Mouse (Mus musculus): ENCODE measurements around the gene Dock9. TPM values are rescaled to one million over a fixed set of nuclear protein-coding genes. Genes with fewer than 3 reads are reported as not detected.

Dock9 gene
- total and polyA plus RNA-seq, 3 experiments: 9.3 to 12.2 (median 10.3) TPM

DNA sequence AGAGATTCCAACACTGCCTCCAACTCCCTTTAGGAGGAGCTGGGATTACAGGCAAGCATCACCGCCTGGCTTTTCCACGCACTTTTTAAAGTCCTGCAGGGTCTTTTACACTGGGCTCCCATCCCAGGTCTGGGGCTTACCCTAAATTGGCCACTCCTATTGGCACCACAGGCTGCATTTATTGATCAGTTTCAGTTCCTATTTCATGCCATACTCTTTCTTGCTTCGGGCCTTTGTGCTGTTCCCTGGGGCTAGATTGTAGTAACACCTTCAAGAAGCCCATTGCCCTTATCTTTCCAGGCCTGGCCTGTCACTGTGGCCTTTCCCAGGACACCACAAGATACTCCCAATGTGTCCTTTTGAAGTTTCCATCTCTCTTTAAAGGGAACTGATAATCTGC is 18.0 kb downstream of the Dock9 start:
- dilution Hi-C loops (cut with MboI; ENCODE audit: extremely low pct_ligation_motif_present, extremely low pct_unique_long_range_greater_than_20kb, low sequenced_read_pairs) (no loop called here), in situ Hi-C loops (cut with MboI; ENCODE audit: low pct_ligation_motif_present, low pct_unique_long_range_greater_than_20kb, low sequenced_read_pairs) (no loop called here)
- Histone ChIP-seq H3K79me2 (replicated peaks; ENCODE audit: control insufficient read depth, extremely low read depth, insufficient read depth, poor library complexity, severe bottlenecking) (no peaks in the 10 kb centered on the region), H3K27ac (ENCODE audit: insufficient read depth, low read depth) (no peak overlapping the region), H3K4me1 (ENCODE audit: control insufficient read depth in 1 of 2, insufficient read depth in 2 of 2) (peaks cover 2 to 50% of the 10 kb centered on the region in 2 experiments; a peak in 3 of 4 replicates), H3K4me3 (replicated peaks in 1 of 3; ENCODE audit: low read depth in 2 of 3, low read length in 2 of 3, poor library complexity in 1 of 3) (no peak overlapping the region), H3K36me3 (replicated peaks in 1 of 2; ENCODE audit: control insufficient read depth in 1 of 2, insufficient read depth in 1 of 2, low read length in 1 of 2) (peaks cover 0 to 18% of the 10 kb centered on the region in 2 experiments), H3K4me2 (ENCODE audit: insufficient read depth, low read depth, poor library complexity, severe bottlenecking) (no peak overlapping the region), H3K9me3 (replicated peaks; ENCODE audit: low read length) (no peaks in the 10 kb centered on the region), H3K27me3 (replicated peaks) (no peaks in the 10 kb centered on the region), H3K9ac (ENCODE audit: insufficient read depth, low read depth) (no peak overlapping the region)
- DNase-seq (ENCODE audit: extremely low read depth): peak; percentile 49
- no peak for TF ChIP-seq RAD21 (IDR thresholded peaks at IDR 0.05; ENCODE audit: low read depth, low read length)
- TF ChIP-seq CHD1 (IDR thresholded peaks at IDR 0.05; ENCODE audit: low read depth, low read length): no peak
- 0 out of 2 replicates have a peak, but pooled peaks have one; percentile 60 for TF ChIP-seq RCOR1 (conservative IDR thresholded peaks at IDR 0.05; ENCODE audit: low read depth, low read length)
- no peak for TF ChIP-seq SMC3 (IDR thresholded peaks at IDR 0.05; ENCODE audit: low read depth, low read length)
- 0 out of 2 replicates have a peak, but pooled peaks have one; percentile 24 for TF ChIP-seq TBP (conservative IDR thresholded peaks at IDR 0.05; ENCODE audit: low read depth, low read length)
- TF ChIP-seq HCFC1 (IDR thresholded peaks at IDR 0.05; ENCODE audit: low read depth, low read length): no peak
- 0 out of 2 replicates have a peak, but pooled peaks have one; percentile 23 for TF ChIP-seq MAZ (IDR thresholded peaks at IDR 0.05; ENCODE audit: low read depth, low read length)
- no peak for TF ChIP-seq ZC3H11A (IDR thresholded peaks at IDR 0.05; ENCODE audit: low read depth, low read length)
- TF ChIP-seq EP300 (IDR thresholded peaks at IDR 0.05; ENCODE audit: low read length): peak; percentile 86
- TF ChIP-seq KAT2A (IDR thresholded peaks at IDR 0.05; ENCODE audit: insufficient replicate concordance, low read length): no peak
- no peak for TF ChIP-seq USF1 (IDR thresholded peaks at IDR 0.05; ENCODE audit: low read depth, low read length)
- peak; percentile 41; the same call in 1 of the 2 replicates for TF ChIP-seq SIN3A (IDR thresholded peaks at IDR 0.05; ENCODE audit: low read length)
- 0 out of 2 replicates have a peak, but pooled peaks have one; percentile 15 for TF ChIP-seq TCF12 (IDR thresholded peaks at IDR 0.05; ENCODE audit: low read depth, low read length)
- no peak for TF ChIP-seq CTCF (conservative IDR thresholded peaks at IDR 0.05 in 1 of 2, IDR thresholded peaks at IDR 0.05 in 1 of 2; ENCODE audit: low read depth in 2 of 2, low read length in 2 of 2)
- 0 out of 2 replicates have a peak, but pooled peaks have one; percentile 39 for TF ChIP-seq MEF2A (IDR thresholded peaks at IDR 0.05; ENCODE audit: borderline replicate concordance, low read depth, low read length)
- 0 out of 2 replicates have a peak, but pooled peaks have one; percentile 15 for TF ChIP-seq BHLHE40 (IDR thresholded peaks at IDR 0.05; ENCODE audit: low read depth, low read length)
- TF ChIP-seq JUND (conservative IDR thresholded peaks at IDR 0.05; ENCODE audit: low read depth, low read length): no peak
- TF ChIP-seq POLR2A (IDR thresholded peaks at IDR 0.05; ENCODE audit: low read depth, low read length): no peak
- peak; percentile 98 for TF ChIP-seq IRF4 (IDR thresholded peaks at IDR 0.05; ENCODE audit: low read depth, low read length)
- TF ChIP-seq E2F4 (IDR thresholded peaks at IDR 0.05; ENCODE audit: insufficient replicate concordance, low read depth, low read length): no peak

DNA sequence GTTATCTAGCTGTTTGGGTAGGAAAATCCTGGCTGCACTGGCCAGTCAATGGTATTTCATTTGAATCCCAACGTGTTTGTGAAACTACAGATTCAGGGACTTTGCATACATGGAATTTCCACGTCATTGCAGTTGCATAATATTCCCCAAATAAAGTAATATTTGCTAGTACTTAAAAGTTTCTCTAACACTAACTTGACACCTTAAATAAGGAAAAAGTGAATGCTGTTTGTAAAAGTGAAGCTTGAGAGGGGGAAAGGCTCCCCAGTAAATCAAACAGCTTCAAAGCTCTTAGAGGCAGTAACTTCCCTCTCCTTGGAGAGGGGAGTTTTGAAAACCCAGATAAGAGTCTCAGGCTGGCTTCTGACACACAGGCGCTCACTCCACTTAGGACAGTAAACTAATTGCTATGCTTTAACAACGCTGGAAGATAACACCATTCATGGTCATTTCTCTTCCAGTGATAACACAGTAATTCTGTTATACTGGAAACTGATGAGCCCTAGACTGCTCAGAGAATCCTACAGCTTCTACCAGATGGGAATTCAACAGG is 20.3 kb downstream of the Dock9 start:
- in situ Hi-C loops (cut with MboI; ENCODE audit: low pct_ligation_motif_present, low pct_unique_long_range_greater_than_20kb, low sequenced_read_pairs): no loop called here
- TF ChIP-seq JUN (IDR thresholded peaks at IDR 0.05; ENCODE audit: insufficient read depth, low read depth, low read length): no peak
- TF ChIP-seq MAFK (IDR thresholded peaks at IDR 0.05; ENCODE audit: insufficient replicate concordance, low read length): no peak
- TF ChIP-seq MAZ (IDR thresholded peaks at IDR 0.05; ENCODE audit: low read depth, low read length): no peak
- no peak for TF ChIP-seq MAX (IDR thresholded peaks at IDR 0.05; ENCODE audit: low read length)
- no peak for TF ChIP-seq ZMIZ1 (IDR thresholded peaks at IDR 0.05; ENCODE audit: low read depth, low read length)
- TF ChIP-seq POLR2A (IDR thresholded peaks at IDR 0.05; ENCODE audit: low read depth, low read length): no peak
- TF ChIP-seq NRF1 (IDR thresholded peaks at IDR 0.05; ENCODE audit: low read depth, low read length): no peak
- TF ChIP-seq MYC (IDR thresholded peaks at IDR 0.05; ENCODE audit: low read depth, low read length): no peak
- no peak for TF ChIP-seq EP300 (IDR thresholded peaks at IDR 0.05; ENCODE audit: low read length)
- TF ChIP-seq BHLHE40 (IDR thresholded peaks at IDR 0.05; ENCODE audit: low read depth, low read length): no peak
- no peak for TF ChIP-seq SIN3A (IDR thresholded peaks at IDR 0.05; ENCODE audit: low read length)
- no peak for TF ChIP-seq ELF1 (IDR thresholded peaks at IDR 0.05; ENCODE audit: low read depth, low read length)
- no peak for TF ChIP-seq TBP (conservative IDR thresholded peaks at IDR 0.05; ENCODE audit: low read depth, low read length)
- Histone ChIP-seq H3K9me3 (replicated peaks; ENCODE audit: low read length) (no peaks in the 10 kb centered on the region), H3K9ac (ENCODE audit: insufficient read depth, low read depth) (no peak overlapping the region), H3K4me3 (replicated peaks in 1 of 3; ENCODE audit: low read depth in 2 of 3, low read length in 2 of 3, poor library complexity in 1 of 3) (no peak overlapping the region), H3K79me2 (replicated peaks; ENCODE audit: control insufficient read depth, extremely low read depth, insufficient read depth, poor library complexity, severe bottlenecking) (no peaks in the 10 kb centered on the region), H3K4me1 (ENCODE audit: control insufficient read depth in 1 of 2, insufficient read depth in 2 of 2) (peaks cover 2 to 50% of the 10 kb centered on the region in 2 experiments; a peak in 3 of 4 replicates), H3K4me2 (ENCODE audit: insufficient read depth, low read depth, poor library complexity, severe bottlenecking) (no peak overlapping the region), H3K36me3 (replicated peaks in 1 of 2; ENCODE audit: control insufficient read depth in 1 of 2, insufficient read depth in 1 of 2, low read length in 1 of 2) (peaks cover 0 to 15% of the 10 kb centered on the region in 2 experiments), H3K27ac (ENCODE audit: insufficient read depth, low read depth) (no peak overlapping the region), H3K27me3 (replicated peaks) (no peaks in the 10 kb centered on the region)
- dilution Hi-C loops (cut with MboI; ENCODE audit: extremely low pct_ligation_motif_present, extremely low pct_unique_long_range_greater_than_20kb, low sequenced_read_pairs): no loop called here
- DNase-seq (ENCODE audit: extremely low read depth): no peak

Measured in CH12.LX (cell line).